Mouse (Mus musculus) heart, embryonic 12.5 days (tissue): ENCODE data around the gene Ssbp4. TPM values are rescaled to one million over a fixed set of nuclear protein-coding genes. Genes with fewer than 3 reads are reported as not detected.
A peak's percentile ranks its signal among the peaks of the same experiment; 100 is the strongest.

Source experiments
- ATAC-seq: fragments of 200-750 bp; cut with Nextera tagmentation; 2 replicates; pipeline ENCODE4 v1.8.0; 2017; ENCODE audit warnings: moderate TSS enrichment, moderate library complexity; ENCODE audit not compliant: insufficient number of reproducible peaks, low FRiP score
- H3K27ac ChIP-seq: fragments of 300-500 bp; sonication (generic); 2 replicates; pipeline ENCODE4 v1.5.1; 2016; ENCODE audit warnings: mild to moderate bottlenecking, moderate library complexity; ENCODE audit not compliant: poor library complexity, severe bottlenecking
- H3K27me3 ChIP-seq: fragments of 300-500 bp; sonication (generic); replicated peaks from 2 replicates; pipeline ENCODE4 v1.6.1; 2016; ENCODE audit warnings: mild to moderate bottlenecking, moderate library complexity
- H3K36me3 ChIP-seq: fragments of 300-500 bp; sonication (generic); 2 replicates; pipeline ENCODE4 v1.6.1; 2016; ENCODE audit warnings: mild to moderate bottlenecking, moderate library complexity
- H3K4me1 ChIP-seq: fragments of 300-500 bp; sonication (generic); replicated peaks from 2 replicates; pipeline ENCODE4 v1.6.1; 2016; ENCODE audit warnings: mild to moderate bottlenecking
- H3K4me2 ChIP-seq: fragments of 300-500 bp; sonication (generic); 2 replicates; pipeline ENCODE4 v1.6.1; 2016; ENCODE audit warnings: mild to moderate bottlenecking, moderate library complexity
- H3K4me3 ChIP-seq: fragments of 300-500 bp; sonication (generic); 2 replicates; pipeline ENCODE4 v1.5.1; 2016; ENCODE audit warnings: mild to moderate bottlenecking
- H3K9ac ChIP-seq: fragments of 300-500 bp; sonication (generic); 2 replicates; pipeline ENCODE4 v1.6.1; 2016; ENCODE audit warnings: mild to moderate bottlenecking, moderate library complexity
- H3K9me3 ChIP-seq: fragments of 300-500 bp; sonication (generic); replicated peaks from 2 replicates; pipeline ENCODE4 v1.6.1; 2016; ENCODE audit warnings: mild to moderate bottlenecking, moderate library complexity
- WGBS: fragments of 180-500 bp; shearing (Covaris S2); methylation state at CpG from one replicate; pipeline ENCODE4 v1.1.7; 2016; 5-methylcytosine and 5-hydroxymethylcytosine counted together
- polyA plus RNA-seq: library from polyadenylated mRNA; unstranded; fragments of >200 nt; fragmentation: Nextera tagmentation; extraction: Ambion mirVana; gene quantifications from 2 replicates; pipeline ENCODE4 v1.2.1, GENCODE M21; 2016

The Ssbp4 gene
- polyA plus RNA-seq, 1 experiment from 2014 or later, result 78.6 TPM

GRCm38 (mm10) chr8:70584606-70585257 lies 23.9 kb downstream of the Ssbp4 start:
- Histone ChIP-seq H3K9ac (no peak overlapping the region), H3K27ac (no peak overlapping the region)
- 87% methylated on average over 9 of the region's 9 CpGs for WGBS

GRCm38 (mm10) chr8:70583476-70584387 lies 24.9 kb downstream of the Ssbp4 start:
- 89% methylated on average over 18 of the region's 18 CpGs for WGBS
- no peak overlapping the region for H3K9ac ChIP-seq
- peaks cover 6% of the 10 kb centered on the region for H3K4me1 ChIP-seq
- H3K4me2 ChIP-seq, result no peak overlapping the region
- H3K27me3 ChIP-seq, result no peaks in the 10 kb centered on the region
- ATAC-seq, result no peak
- no peaks in the 10 kb centered on the region for H3K9me3 ChIP-seq
- H3K27ac ChIP-seq, result no peak overlapping the region
- H3K4me3 ChIP-seq, result no peak overlapping the region
- peaks cover 83% of the 10 kb centered on the region for H3K36me3 ChIP-seq

More at GRCm38 (mm10) chr8:70584606-70585257, 23.9 kb downstream of the Ssbp4 start:
- Histone ChIP-seq H3K4me2 (no peak overlapping the region), H3K4me3 (no peak overlapping the region), H3K27me3 (no peaks in the 10 kb centered on the region), H3K9me3 (no peaks in the 10 kb centered on the region), H3K36me3 (peaks cover 86% of the 10 kb centered on the region), H3K4me1 (peaks cover 6% of the 10 kb centered on the region)
- no peak for ATAC-seq

- H3K9ac ChIP-seq, result no peak overlapping the region
- peaks cover 3% of the 10 kb centered on the region; the same call in 1 of the 2 replicates for H3K4me1 ChIP-seq
- no peak overlapping the region for H3K4me3 ChIP-seq
- no peak for ATAC-seq
- peaks cover 56% of the 10 kb centered on the region for H3K36me3 ChIP-seq
- H3K27ac ChIP-seq, result no peak overlapping the region
- H3K4me2 ChIP-seq, result no peak overlapping the region
- no peaks in the 10 kb centered on the region for H3K27me3 ChIP-seq
- no peaks in the 10 kb centered on the region for H3K9me3 ChIP-seq
- WGBS, result 96% methylated on average over 3 of the region's 3 CpGs
These were observed 31.5 kb downstream of the Ssbp4 start for GRCm38 (mm10) chr8:70577207-70577606.

- WGBS, result 55% methylated on average over 4 of the region's 4 CpGs
- ATAC-seq, result no peak
These were observed 33.8 kb downstream of the Ssbp4 start for GRCm38 (mm10) chr8:70574915-70575314.

GRCm38 (mm10) chr8:70574302-70574701 lies 34.4 kb downstream of the Ssbp4 start:
- H3K4me2 ChIP-seq, result no peak overlapping the region
- no peaks in the 10 kb centered on the region for H3K27me3 ChIP-seq
- peaks cover 31% of the 10 kb centered on the region for H3K36me3 ChIP-seq
- no peak overlapping the region for H3K9ac ChIP-seq
- H3K27ac ChIP-seq, result no peak overlapping the region
- peaks cover 28% of the 10 kb centered on the region for H3K4me1 ChIP-seq
- no peak for ATAC-seq
- no peaks in the 10 kb centered on the region for H3K9me3 ChIP-seq
- H3K4me3 ChIP-seq, result no peak overlapping the region

More at GRCm38 (mm10) chr8:70574915-70575314, 33.8 kb downstream of the Ssbp4 start:
- peaks cover 25% of the 10 kb centered on the region for H3K4me1 ChIP-seq
- no peak overlapping the region for H3K4me2 ChIP-seq
- H3K9ac ChIP-seq, result no peak overlapping the region
- H3K4me3 ChIP-seq, result no peak overlapping the region
- H3K9me3 ChIP-seq, result no peaks in the 10 kb centered on the region
- peaks cover 33% of the 10 kb centered on the region for H3K36me3 ChIP-seq
- no peak overlapping the region for H3K27ac ChIP-seq
- no peaks in the 10 kb centered on the region for H3K27me3 ChIP-seq

GRCm38 (mm10) chr8:70570990-70571389 lies 37.7 kb downstream of the Ssbp4 start:
- WGBS, result 65% methylated on average over 6 of the region's 6 CpGs
- H3K4me3 ChIP-seq, result no peak overlapping the region
- H3K27me3 ChIP-seq, result no peaks in the 10 kb centered on the region
- H3K36me3 ChIP-seq, result peaks cover 14% of the 10 kb centered on the region; the same call in 1 of the 2 replicates
- 0 out of 2 replicates have a peak, but pooled peaks have one; percentile 13 for ATAC-seq
- no peaks in the 10 kb centered on the region for H3K9me3 ChIP-seq
- peaks cover 37% of the 10 kb centered on the region for H3K4me1 ChIP-seq
- H3K9ac ChIP-seq, result no peak overlapping the region
- peak overlapping the region; percentile 43 for H3K27ac ChIP-seq
- no peak overlapping the region for H3K4me2 ChIP-seq

GRCm38 (mm10) chr8:70570360-70570759 lies 38.3 kb downstream of the Ssbp4 start:
- H3K9ac ChIP-seq, result no peak overlapping the region
- H3K4me2 ChIP-seq, result no peak overlapping the region
- peak overlapping the region; percentile 43; the same call in 1 of the 2 replicates for H3K27ac ChIP-seq
- H3K4me1 ChIP-seq, result peaks cover 44% of the 10 kb centered on the region
- H3K9me3 ChIP-seq, result no peaks in the 10 kb centered on the region
- no peak for ATAC-seq
- no peaks in the 10 kb centered on the region for H3K27me3 ChIP-seq
- H3K36me3 ChIP-seq, result peaks cover 12% of the 10 kb centered on the region; the same call in 1 of the 2 replicates
- no peak overlapping the region for H3K4me3 ChIP-seq

- 26% methylated on average over 3 of the region's 3 CpGs for WGBS
These were observed 43.1 kb downstream of the Ssbp4 start for GRCm38 (mm10) chr8:70565561-70565960.

GRCm38 (mm10) chr8:70564696-70565235 lies 43.9 kb downstream of the Ssbp4 start:
- ATAC-seq, result no peak
- H3K9me3 ChIP-seq, result no peaks in the 10 kb centered on the region
- H3K27me3 ChIP-seq, result no peaks in the 10 kb centered on the region
- peaks cover 69% of the 10 kb centered on the region for H3K4me1 ChIP-seq
- no peak overlapping the region for H3K4me3 ChIP-seq
- H3K9ac ChIP-seq, result no peak overlapping the region
- 69% methylated on average over 3 of the region's 3 CpGs for WGBS
- H3K36me3 ChIP-seq, result 0 out of 2 replicates have a peak, but pooled peaks cover 3% of the 10 kb centered on the region
- no peak overlapping the region for H3K4me2 ChIP-seq
- H3K27ac ChIP-seq, result no peak overlapping the region

More at GRCm38 (mm10) chr8:70565561-70565960, 43.1 kb downstream of the Ssbp4 start:
- Histone ChIP-seq H3K9me3 (no peaks in the 10 kb centered on the region), H3K36me3 (0 out of 2 replicates have a peak, but pooled peaks cover 3% of the 10 kb centered on the region), H3K4me1 (peaks cover 69% of the 10 kb centered on the region), H3K4me2 (no peak overlapping the region), H3K9ac (no peak overlapping the region), H3K27ac (no peak overlapping the region; the same call in 1 of the 2 replicates), H3K27me3 (no peaks in the 10 kb centered on the region), H3K4me3 (no peak overlapping the region)
- ATAC-seq, result no peak

- 90% methylated on average over 6 of the region's 6 CpGs for WGBS
- Histone ChIP-seq H3K9ac (no peak overlapping the region), H3K9me3 (no peaks in the 10 kb centered on the region), H3K27ac (no peak overlapping the region), H3K4me1 (peaks cover 74% of the 10 kb centered on the region), H3K4me2 (no peak overlapping the region), H3K27me3 (no peaks in the 10 kb centered on the region), H3K36me3 (0 out of 2 replicates have a peak, but pooled peaks cover 3% of the 10 kb centered on the region), H3K4me3 (no peak overlapping the region)
- no peak for ATAC-seq
These were observed 44.8 kb downstream of the Ssbp4 start for GRCm38 (mm10) chr8:70563763-70564387.
